Mouse (Mus musculus) layer of hippocampus, adult 6 months (tissue): ENCODE measurements around the gene Med24. TPM values are rescaled to one million over a fixed set of nuclear protein-coding genes. Genes with fewer than 3 reads are reported as not detected.

Source experiments
- long read RNA-seq, 2 experiments: library from polyadenylated mRNA; unstranded; transcript quantifications; one replicate each; pipeline ENCODE4 v2.0.0; 2019 to 2020
- polyA plus RNA-seq: library from polyadenylated mRNA; unstranded; fragments of <200 nt; fragmentation: Nextera tagmentation; gene quantifications from 2 replicates; pipeline ENCODE4 v1.2.3, GENCODE M21; 2021

Med24 gene
- 26.6 and 26.9 TPM in 2 replicates for polyA plus RNA-seq
- long read RNA-seq, experiment 1, partial matches to known transcripts, result 37 of 58 reads
- long read RNA-seq, experiment 1, other reads (novel, unspliced or antisense), result 15 of 58 reads
- long read RNA-seq, experiment 2, transcript Med24-202 (27 exons, 3,133 nt), result major isoform, 38 of 209 reads
- long read RNA-seq, experiment 2, transcript Med24-201 (26 exons, 3,410 nt), result minor isoform, 26 of 209 reads
- long read RNA-seq, experiment 2, partial matches to known transcripts, result 51 of 209 reads
- long read RNA-seq, experiment 2, other reads (novel, unspliced or antisense), result 94 of 209 reads

GRCm38 (mm10) chr11:98729119-98729588 lies at the start of gene Med24:
Gene Med24 (minus strand): TSS chr11:98729435.

GRCm38 (mm10) chr11:98774582-98775347 lies 45.5 kb upstream of the Med24 start, which contains the start of gene Nr1d1:
Gene Nr1d1 (minus strand): TSS chr11:98775333.

GRCm38 (mm10) chr11:98740393-98741050 lies 11.3 kb upstream of the Med24 start, which contains the start of gene Thra:
Gene Thra (plus strand): TSS chr11:98740638.

GRCm38 (mm10) chr11:98701213-98701670 lies 28.0 kb downstream of the Med24 start, which contains the start of gene Csf3:
Gene Csf3 (plus strand): TSS chr11:98701263.

GRCm38 (mm10) chr11:98681786-98682745 lies 47.2 kb downstream of the Med24 start, which contains the start of gene Psmd3:
Gene Psmd3 (plus strand): TSS chr11:98682554.

GRCm38 (mm10) chr11:98664091-98664490 lies 65.1 kb downstream of the Med24 start, which contains the start of gene Gsdma:
Gene Gsdma (plus strand): TSS chr11:98664351.

Other genes with a start within 250 kb of the Med24 start
- gene Ikzf3, start 183.4 kb downstream of the Med24 start, polyA plus RNA-seq, result not detected in 2 replicates
- 0.19 TPM in 1 of 2 replicates, not detected in the other for gene Zpbp2, start 178.3 kb downstream of the Med24 start, polyA plus RNA-seq
- gene Ormdl3, start 142.1 kb downstream of the Med24 start, polyA plus RNA-seq, result 8.1 and 13.9 TPM in 2 replicates
- gene Lrrc3c, start 131.1 kb downstream of the Med24 start, polyA plus RNA-seq, result not detected in 2 replicates
- 0.31 and 0.69 TPM in 2 replicates for gene Gm12355, start 103.8 kb downstream of the Med24 start, polyA plus RNA-seq
- gene Gsdma3, start 103.1 kb downstream of the Med24 start, polyA plus RNA-seq, result not detected in 2 replicates
- gene Gsdma2, start 82.7 kb downstream of the Med24 start, polyA plus RNA-seq, result 0.14 TPM in 1 of 2 replicates, not detected in the other
- not detected in 2 replicates for gene Gsdma, start 65.1 kb downstream of the Med24 start, polyA plus RNA-seq
- 68.6 and 77.0 TPM in 2 replicates for gene Psmd3, start 46.9 kb downstream of the Med24 start, polyA plus RNA-seq
- gene Csf3, start 28.2 kb downstream of the Med24 start, polyA plus RNA-seq, result not detected in 2 replicates
- gene Thra, start 11.2 kb upstream of the Med24 start, polyA plus RNA-seq, result 120 and 123 TPM in 2 replicates
- 48.4 and 57.5 TPM in 2 replicates for gene Nr1d1, start 45.9 kb upstream of the Med24 start, polyA plus RNA-seq
- gene Msl1, start 66.1 kb upstream of the Med24 start, polyA plus RNA-seq, result 12.2 and 12.4 TPM in 2 replicates
- 6.6 and 7.3 TPM in 2 replicates for gene Casc3, start 75.5 kb upstream of the Med24 start, polyA plus RNA-seq
- gene Rapgefl1, start 107.3 kb upstream of the Med24 start, polyA plus RNA-seq, result 12.1 and 13.2 TPM in 2 replicates
- 5.2 and 5.5 TPM in 2 replicates for gene Wipf2, start 134.2 kb upstream of the Med24 start, polyA plus RNA-seq
- gene Cdc6, start 178.4 kb upstream of the Med24 start, polyA plus RNA-seq, result 0.19 and 0.30 TPM in 2 replicates
- 3.1 and 4.1 TPM in 2 replicates for gene Rara, start 198.4 kb upstream of the Med24 start, polyA plus RNA-seq